Mouse (Mus musculus) heart, adult 11 months (tissue): ENCODE measurements at regions not wholly inside any gene's neighbourhood (a gene's known extent, or its start where the extent isn't known, plus 50 kb on each side); places are given as distances from the start of the nearest gene placed in this dataset.

ENCODE experiments used
- DNase-seq: peaks from one replicate; pipeline ENCODE4 v3.0.0; 2022

- peak; percentile 97 for DNase-seq
These were observed 70.0 kb upstream of the Foxo1 start for GRCm38 (mm10) chr3:52197982-52198750.

- DNase-seq: peak; percentile 96
These were observed 69.1 kb upstream of the Foxo1 start for GRCm38 (mm10) chr3:52198751-52199738.

GRCm38 (mm10) chr3:52200106-52200505, 68.0 kb upstream of the Foxo1 start:
- DNase-seq: peak; percentile 50

GRCm38 (mm10) chr3:52210556-52211302, 57.4 kb upstream of the Foxo1 start:
- DNase-seq: peak; percentile 78

GRCm38 (mm10) chr3:52211303-52211695, 56.8 kb upstream of the Foxo1 start:
- peak; percentile 31 for DNase-seq

GRCm38 (mm10) chr3:52214114-52214513, 54.0 kb upstream of the Foxo1 start:
- peak; percentile 52 for DNase-seq

- peak; percentile 16 for DNase-seq
These were observed 53.1 kb upstream of the Foxo1 start for GRCm38 (mm10) chr3:52215083-52215482.
